Mouse (Mus musculus): ENCODE measurements around the gene Tnrc6b. TPM values are rescaled to one million over a fixed set of nuclear protein-coding genes. Genes with fewer than 3 reads are reported as not detected.

The Tnrc6b gene
- polyA plus RNA-seq (2017; shearing (Covaris generic)) = 40.3 TPM

GRCm38 (mm10) chr15:80710608-80711363 lies at the start of gene Tnrc6b:
Tnrc6b (plus strand) TSS chr15:80711313.

GRCm38 (mm10) chr15:80671295-80672252 lies 39.5 kb upstream of the Tnrc6b start, which contains the start of gene Fam83f:
Fam83f (plus strand) TSS chr15:80671847.

GRCm38 (mm10) chr15:80948145-80949135 lies 237.3 kb downstream of the Tnrc6b start, which contains the start of gene Adsl:
Adsl (plus strand) TSS chr15:80948490.

GRCm38 (mm10) chr15:80977620-80978334 lies 266.7 kb downstream of the Tnrc6b start, which contains the start of gene Sgsm3:
Sgsm3 (plus strand) TSS chr15:80977765.

Other genes starting within 250 kb of the Tnrc6b start
- gene Enthd1, start 146.2 kb upstream of the Tnrc6b start, polyA plus RNA-seq (2017; shearing (Covaris generic)) = 0.34 TPM
- gene Grap2, start 138.7 kb upstream of the Tnrc6b start, polyA plus RNA-seq (2017; shearing (Covaris generic)) = 63.5 TPM
- gene Fam83f, start 39.5 kb upstream of the Tnrc6b start, polyA plus RNA-seq (2017; shearing (Covaris generic)) = 0.29 TPM
- gene Adsl, start 237.2 kb downstream of the Tnrc6b start, polyA plus RNA-seq (2017; shearing (Covaris generic)) = 181 TPM